Mouse (Mus musculus) forebrain, postnatal 0 days (tissue): ENCODE results near the gene Col28a1. TPM values are rescaled to one million over a fixed set of nuclear protein-coding genes. Genes with fewer than 3 reads are reported as not detected.

ENCODE experiments used
- ATAC-seq: fragments of 200-750 bp; cut with Nextera tagmentation; 2 replicates; pipeline ENCODE4 v1.8.0; 2017; ENCODE audit warnings: mild to moderate bottlenecking, moderate library complexity
- DNase-seq: peaks from one replicate; pipeline ENCODE4 v3.0.0-alpha.2; 2015
- H3K27ac ChIP-seq: fragments of 300-500 bp; sonication (generic); 2 replicates; pipeline ENCODE4 v1.5.1; 2014; ENCODE audit warnings: low read depth, mild to moderate bottlenecking, antibody characterized with exemption, low read length, moderate library complexity, mixed read lengths
- H3K27me3 ChIP-seq: fragments of 300-500 bp; sonication (generic); 2 replicates; pipeline ENCODE4 v1.6.1; 2014; ENCODE audit warnings: mild to moderate bottlenecking, low read length, mixed read lengths; ENCODE audit not compliant: insufficient read depth
- H3K36me3 ChIP-seq: fragments of 300-500 bp; sonication (generic); 2 replicates; pipeline ENCODE4 v1.6.1; 2014; ENCODE audit warnings: mild to moderate bottlenecking, moderate library complexity; ENCODE audit not compliant: insufficient read depth
- H3K4me1 ChIP-seq: fragments of 300-500 bp; sonication (generic); 2 replicates; pipeline ENCODE4 v1.6.1; 2014; ENCODE audit warnings: antibody characterized with exemption; ENCODE audit not compliant: insufficient read depth
- H3K4me2 ChIP-seq: fragments of 300-500 bp; sonication (generic); 2 replicates; pipeline ENCODE4 v1.6.1; 2014; ENCODE audit warnings: low read depth, mild to moderate bottlenecking, moderate library complexity
- H3K4me3 ChIP-seq: fragments of 300-500 bp; sonication (generic); 2 replicates; pipeline ENCODE4 v1.5.1; 2014; ENCODE audit warnings: low read depth, low read length, mixed read lengths
- H3K9ac ChIP-seq: fragments of 300-500 bp; sonication (generic); 2 replicates; pipeline ENCODE4 v1.6.1; 2014; ENCODE audit warnings: mild to moderate bottlenecking
- H3K9me3 ChIP-seq: fragments of 300-500 bp; sonication (generic); 2 replicates; pipeline ENCODE4 v1.6.1; 2016; ENCODE audit warnings: low read length
- CTCF ChIP-seq: sonication (generic); IDR thresholded peaks from 2 replicates; pipeline ENCODE4 v1.5.1; 2016; ENCODE audit warnings: antibody characterized with exemption, control low read depth, low read depth
- WGBS: fragments of 180-500 bp; shearing (Covaris S2); extraction: QIAGEN DNeasy Blood & Tissue Kit; methylation state at CpG from one replicate; pipeline ENCODE4 v1.1.7; 2014; 5-methylcytosine and 5-hydroxymethylcytosine counted together
- polyA plus RNA-seq: library from polyadenylated mRNA; unstranded; fragments of >200 nt; fragmentation: Nextera tagmentation; extraction: Ambion mirVana; gene quantifications from 2 replicates; pipeline ENCODE4 v1.2.1, GENCODE M21; 2015
- total RNA-seq: library from RNA; depleted of rRNA; stranded (reverse); fragments of >200 nt; gene quantifications from 2 replicates; pipeline ENCODE4 v1.2.3, GENCODE M21; 2014

Col28a1 gene
- total and polyA plus RNA-seq, 2 experiments from 2014 or later: 1.1 to 1.2 TPM

DNA sequence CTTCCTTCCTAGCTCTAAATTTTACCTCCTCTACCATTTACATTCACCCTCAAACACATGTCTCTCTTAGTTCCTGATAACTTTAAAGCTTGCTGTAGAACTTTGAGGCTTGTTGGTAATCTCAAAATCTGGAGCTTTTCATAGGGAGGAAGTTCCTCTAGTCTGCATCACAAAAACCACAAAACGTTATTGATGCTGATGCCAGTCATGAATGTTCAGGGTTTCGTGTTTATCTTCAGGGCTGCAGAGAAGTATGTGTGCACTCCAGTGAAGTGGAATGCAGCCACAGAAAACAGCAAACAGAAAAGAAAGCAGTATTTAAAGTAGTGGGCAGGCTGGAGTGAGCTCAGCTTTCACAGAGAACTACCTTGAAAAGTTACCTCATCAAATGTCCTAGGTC, 124.0 kb downstream of the Col28a1 start:
- H3K4me1 ChIP-seq: no peaks in the 10 kb centered on the region
- no peak overlapping the region for H3K9ac ChIP-seq
- H3K4me3 ChIP-seq: no peak overlapping the region
- no peaks in the 10 kb centered on the region for H3K36me3 ChIP-seq
- H3K27me3 ChIP-seq: no peaks in the 10 kb centered on the region
- ATAC-seq: no peak
- H3K27ac ChIP-seq: no peak overlapping the region
- no peak for TF ChIP-seq CTCF
- H3K9me3 ChIP-seq: no peaks in the 10 kb centered on the region
- no peak for DNase-seq
- H3K4me2 ChIP-seq: no peak overlapping the region
- 43% methylated on average over 2 of the region's 2 CpGs for WGBS

DNA sequence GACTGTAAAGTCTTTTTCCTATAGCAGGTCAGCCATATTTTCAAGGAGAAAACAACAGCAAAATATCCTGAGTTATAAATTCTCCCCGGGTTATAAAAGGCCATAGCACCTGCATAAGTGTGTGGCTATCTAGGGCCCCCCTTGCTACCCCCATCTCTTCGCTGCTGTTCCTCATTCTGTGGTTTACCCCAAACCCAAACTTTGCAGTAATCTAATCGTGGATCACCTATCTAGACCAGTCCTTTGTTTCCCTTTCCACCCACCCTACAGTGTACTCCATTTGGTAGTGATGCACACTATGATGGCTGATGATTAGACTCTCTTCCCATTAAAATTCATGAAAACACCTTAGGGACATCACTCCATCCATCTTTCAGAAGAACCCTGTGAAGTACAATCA, 125.3 kb downstream of the Col28a1 start:
- DNase-seq: no peak
- Histone ChIP-seq H3K9me3 (no peaks in the 10 kb centered on the region), H3K27me3 (no peaks in the 10 kb centered on the region), H3K36me3 (no peaks in the 10 kb centered on the region), H3K27ac (no peak overlapping the region), H3K9ac (no peak overlapping the region), H3K4me1 (no peaks in the 10 kb centered on the region), H3K4me3 (no peak overlapping the region), H3K4me2 (no peak overlapping the region)
- WGBS: 84% methylated on average over 3 of the region's 3 CpGs
- no peak for ATAC-seq
- no peak for TF ChIP-seq CTCF

DNA sequence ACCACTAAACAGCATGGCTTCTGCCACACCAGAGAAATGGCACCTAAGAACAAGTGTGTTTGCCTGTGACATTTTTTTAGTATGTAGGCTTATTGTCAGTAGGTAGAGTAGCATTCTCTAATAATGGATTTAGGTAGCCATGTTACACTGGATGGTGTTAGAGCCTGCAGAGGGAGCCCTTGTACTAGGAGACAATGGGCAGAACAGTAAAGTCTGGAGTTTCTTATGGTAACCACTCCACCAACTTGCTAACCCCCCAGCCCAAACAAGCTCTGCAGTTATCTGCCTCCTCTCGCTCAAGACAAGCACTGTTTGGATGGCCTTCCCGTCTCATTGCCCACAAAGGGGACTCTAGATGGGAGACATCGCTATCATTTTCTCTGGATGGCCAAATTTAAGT, 126.2 kb downstream of the Col28a1 start:
- H3K4me2 ChIP-seq: no peak overlapping the region
- H3K9ac ChIP-seq: no peak overlapping the region
- DNase-seq (peak; percentile 22), ATAC-seq (no peak)
- H3K36me3 ChIP-seq: no peaks in the 10 kb centered on the region
- H3K9me3 ChIP-seq: no peaks in the 10 kb centered on the region
- no peaks in the 10 kb centered on the region for H3K4me1 ChIP-seq
- TF ChIP-seq CTCF: peak; percentile 51
- H3K27me3 ChIP-seq: no peaks in the 10 kb centered on the region
- no peak overlapping the region for H3K4me3 ChIP-seq
- H3K27ac ChIP-seq: no peak overlapping the region
- WGBS: 61% methylated on average over 3 of the region's 3 CpGs

DNA sequence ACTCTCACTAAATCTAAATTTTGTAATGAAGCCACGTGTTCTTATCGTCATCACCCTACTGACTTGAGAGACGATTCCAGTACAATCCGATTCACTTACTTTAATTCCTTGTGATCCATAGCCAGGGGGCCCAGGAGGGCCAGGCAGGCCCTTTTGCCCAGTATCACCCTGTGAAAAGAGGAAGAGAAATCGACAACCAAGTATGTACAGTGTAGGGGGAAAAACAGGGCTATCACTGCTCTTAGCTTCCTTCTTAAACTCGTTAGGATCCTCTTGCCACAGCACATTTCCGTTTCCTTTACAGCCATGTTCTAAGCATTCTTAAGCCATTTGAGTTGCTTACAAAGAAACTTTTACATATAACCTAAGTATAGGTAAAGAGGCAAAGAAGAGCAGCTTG, 133.2 kb downstream of the Col28a1 start:
- Histone ChIP-seq H3K9me3 (no peaks in the 10 kb centered on the region), H3K27me3 (no peaks in the 10 kb centered on the region), H3K9ac (no peak overlapping the region), H3K4me1 (no peaks in the 10 kb centered on the region), H3K4me3 (no peak overlapping the region), H3K36me3 (no peaks in the 10 kb centered on the region), H3K4me2 (no peak overlapping the region), H3K27ac (no peak overlapping the region)
- no peak for TF ChIP-seq CTCF
- ATAC-seq: no peak
- DNase-seq: no peak
- 80% methylated on average over 7 of the region's 7 CpGs for WGBS

DNA sequence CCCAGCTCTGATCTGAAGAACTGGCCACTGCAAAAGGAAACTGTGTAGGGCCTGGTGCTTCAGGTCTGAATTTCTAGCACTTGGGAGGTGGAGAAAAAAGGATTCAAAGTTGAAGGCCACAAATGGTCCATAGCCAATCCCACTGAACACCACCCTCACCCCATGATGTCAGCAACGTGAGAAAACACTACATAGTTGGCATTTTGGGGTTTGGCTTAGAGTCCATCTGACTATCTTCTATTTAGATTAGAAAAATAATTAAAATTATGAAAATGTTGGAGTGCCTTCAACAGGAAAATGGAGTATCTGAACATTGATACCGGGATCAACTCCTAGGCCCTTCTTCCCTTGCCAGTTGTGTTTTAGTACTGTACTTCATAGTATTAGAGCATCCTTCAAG, 144.2 kb downstream of the Col28a1 start:
- H3K27ac ChIP-seq: no peak overlapping the region
- no peak for TF ChIP-seq CTCF
- ATAC-seq (no peak), DNase-seq (no peak)
- no peaks in the 10 kb centered on the region for H3K4me1 ChIP-seq
- no peaks in the 10 kb centered on the region for H3K36me3 ChIP-seq
- no peak overlapping the region for H3K4me3 ChIP-seq
- no peak overlapping the region for H3K9ac ChIP-seq
- no peaks in the 10 kb centered on the region for H3K9me3 ChIP-seq
- no peaks in the 10 kb centered on the region for H3K27me3 ChIP-seq
- 74% methylated on average over 2 of the region's 2 CpGs for WGBS
- H3K4me2 ChIP-seq: no peak overlapping the region

DNA sequence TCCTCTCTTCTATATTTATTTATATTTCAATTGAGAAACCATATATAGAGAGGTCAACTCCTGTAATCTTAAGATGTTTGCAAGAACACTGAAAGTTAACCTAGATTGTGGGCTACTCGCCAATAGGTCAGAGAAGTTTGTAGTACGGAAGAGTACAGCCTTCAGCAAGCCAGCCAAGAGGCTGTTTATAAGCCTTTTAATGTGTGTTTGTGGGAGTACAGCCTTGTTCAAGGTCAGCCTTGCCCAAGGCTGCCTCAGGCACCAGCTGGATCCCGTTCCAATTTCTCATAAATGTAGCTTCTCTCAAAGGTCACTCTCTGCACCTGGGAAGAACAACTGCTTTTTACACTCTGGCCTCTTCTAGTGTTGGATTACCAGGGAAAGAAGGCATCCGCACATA, 146.0 kb downstream of the Col28a1 start:
- no peak overlapping the region for H3K4me2 ChIP-seq
- no peaks in the 10 kb centered on the region for H3K36me3 ChIP-seq
- H3K27ac ChIP-seq: no peak overlapping the region
- no peaks in the 10 kb centered on the region for H3K4me1 ChIP-seq
- WGBS: 82% methylated on average over 4 of the region's 4 CpGs
- DNase-seq (no peak), ATAC-seq (no peak)
- no peak overlapping the region for H3K4me3 ChIP-seq
- no peak for TF ChIP-seq CTCF
- H3K9ac ChIP-seq: no peak overlapping the region
- H3K27me3 ChIP-seq: no peaks in the 10 kb centered on the region
- H3K9me3 ChIP-seq: no peaks in the 10 kb centered on the region

DNA sequence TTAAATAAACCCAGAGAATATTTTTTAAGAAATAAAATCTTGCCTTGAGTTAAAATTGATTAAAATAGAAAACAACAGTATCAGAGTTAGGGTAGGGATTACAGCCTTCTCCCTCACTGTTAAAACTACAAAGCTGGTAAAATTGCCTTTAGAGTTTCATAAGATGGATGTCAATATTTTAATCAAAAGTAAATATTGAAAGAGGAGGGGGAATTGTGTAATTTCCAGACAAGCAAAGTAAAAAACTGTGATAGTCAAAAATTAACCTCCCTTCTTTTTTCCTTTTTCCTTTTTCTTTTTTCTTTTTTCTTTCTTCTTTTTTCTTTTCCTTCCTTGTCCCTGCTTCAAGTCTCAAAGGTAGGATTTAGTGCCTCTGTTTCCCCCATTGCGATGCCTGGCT, 146.6 kb downstream of the Col28a1 start:
- ATAC-seq (no peak), DNase-seq (no peak)
- H3K36me3 ChIP-seq: no peaks in the 10 kb centered on the region
- WGBS: 92% methylated on average over 1 of the region's 1 CpGs
- H3K9ac ChIP-seq: no peak overlapping the region
- H3K4me2 ChIP-seq: no peak overlapping the region
- H3K27ac ChIP-seq: no peak overlapping the region
- H3K27me3 ChIP-seq: no peaks in the 10 kb centered on the region
- H3K9me3 ChIP-seq: no peaks in the 10 kb centered on the region
- H3K4me1 ChIP-seq: no peaks in the 10 kb centered on the region
- H3K4me3 ChIP-seq: no peak overlapping the region
- TF ChIP-seq CTCF: no peak

DNA sequence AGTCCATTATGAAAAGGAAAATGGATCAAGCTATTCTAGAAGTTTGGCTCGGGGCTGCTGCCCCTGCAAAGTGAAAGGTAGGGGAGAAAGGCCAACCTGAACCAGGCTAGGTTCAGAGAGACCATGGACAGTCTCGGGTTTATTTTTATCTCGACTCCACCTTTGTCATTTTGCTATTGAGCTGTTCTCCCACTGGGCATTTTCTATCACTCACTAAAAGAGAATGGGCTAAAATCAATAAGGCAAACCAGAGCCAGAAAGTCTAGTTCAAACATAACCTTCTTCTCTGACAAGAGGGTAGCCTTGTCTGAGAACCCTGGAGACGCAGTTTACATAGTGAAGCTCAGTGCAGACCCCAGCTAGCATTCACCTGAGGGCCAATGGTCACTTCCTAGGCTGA, 163.7 kb downstream of the Col28a1 start:
- TF ChIP-seq CTCF: no peak
- 88% methylated on average over 4 of the region's 4 CpGs for WGBS
- no peak for ATAC-seq
- no peak overlapping the region for H3K4me2 ChIP-seq
- no peak overlapping the region for H3K9ac ChIP-seq
- H3K4me1 ChIP-seq: no peaks in the 10 kb centered on the region
- H3K36me3 ChIP-seq: no peaks in the 10 kb centered on the region
- H3K9me3 ChIP-seq: no peaks in the 10 kb centered on the region
- DNase-seq: no peak
- no peaks in the 10 kb centered on the region for H3K27me3 ChIP-seq
- no peak overlapping the region for H3K27ac ChIP-seq
- H3K4me3 ChIP-seq: no peak overlapping the region
